Mouse (Mus musculus): ENCODE measurements around the gene Gpr108.

Gpr108 gene

GRCm38 (mm10) chr17:57209330-57209729, 38.9 kb downstream of the Gpr108 start:
- no peak for DNase-seq (ENCODE audit: low read depth, low spot score)

GRCm38 (mm10) chr17:57207938-57208337, 40.3 kb downstream of the Gpr108 start:
- DNase-seq (ENCODE audit: low read depth, low spot score): peak; percentile 17

GRCm38 (mm10) chr17:57201841-57202724, 46.2 kb downstream of the Gpr108 start:
- peak; percentile 28 for DNase-seq (ENCODE audit: low read depth, low spot score)

- DNase-seq (ENCODE audit: low read depth, low spot score): no peak
Observed at GRCm38 (mm10) chr17:57198252-57198651, 50.0 kb downstream of the Gpr108 start.

GRCm38 (mm10) chr17:57195326-57196010, 52.8 kb downstream of the Gpr108 start:
- no peak for DNase-seq (ENCODE audit: low read depth, low spot score)

GRCm38 (mm10) chr17:57194771-57195170, 53.5 kb downstream of the Gpr108 start:
- no peak for DNase-seq (ENCODE audit: low read depth, low spot score)

- DNase-seq (ENCODE audit: low read depth, low spot score): no peak
Observed at GRCm38 (mm10) chr17:57194041-57194507, 54.2 kb downstream of the Gpr108 start, which contains the start of gene Tnfsf14. Tnfsf14 (minus strand) TSS chr17:57194177.

GRCm38 (mm10) chr17:57188510-57189192, 59.6 kb downstream of the Gpr108 start:
- no peak for DNase-seq (ENCODE audit: low read depth, low spot score)

- no peak for DNase-seq (ENCODE audit: low read depth, low spot score)
Observed at GRCm38 (mm10) chr17:57185641-57186040, 62.6 kb downstream of the Gpr108 start.

Measured in 3T3-L1 (cell line).